Mouse (Mus musculus) heart, adult 8-10 months (tissue): ENCODE results near the gene Atp2a1. TPM values are rescaled to one million over a fixed set of nuclear protein-coding genes. Genes with fewer than 3 reads are reported as not detected.
A peak's percentile ranks its signal among the peaks of the same experiment; 100 is the strongest.
"Not testable (repeated sequence)": the region's sequence is repeated elsewhere in the genome, so short reads cannot be mapped to it uniquely, and the experiment has no call there.

ENCODE experiments used
- DNase-seq: peaks from one replicate; pipeline ENCODE4 v3.0.0; 2022; ENCODE audit warnings: low spot score
- total RNA-seq, 4 experiments: library from RNA; stranded (reverse); gene quantifications; 2 replicates each; pipeline ENCODE4 v1.2.4; 2022

The Atp2a1 gene
- total RNA-seq, result 10 to 100 TPM in 1 of 4 experiments, 1 to 10 TPM in 3; 6.8 to 12.2 (median 8.8) TPM

DNA sequence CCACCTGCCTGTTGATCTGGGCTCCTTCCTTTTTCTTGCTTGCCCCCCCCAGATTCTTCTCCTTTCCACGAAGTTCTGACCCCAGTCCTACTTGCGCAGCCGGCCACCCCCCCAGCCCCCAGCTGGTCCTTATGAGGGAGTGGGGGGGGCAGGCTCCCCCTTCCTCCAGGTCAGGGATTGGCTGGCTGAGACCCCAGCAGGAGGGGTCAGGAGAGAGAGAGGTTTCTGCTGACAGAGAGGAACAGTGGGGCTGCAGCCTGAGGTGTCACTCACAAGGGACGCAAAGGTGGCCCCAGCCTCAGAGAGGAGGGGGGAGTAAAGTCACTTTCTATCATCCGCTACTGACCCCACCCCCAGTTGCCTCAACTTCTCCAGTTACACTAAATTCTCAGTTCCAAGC is at the start of gene Atp2a1:
Gene Atp2a1 (minus strand): TSS at position 105 of the 400 bp plus-strand sequence.
- DNase-seq, result no peak

DNA sequence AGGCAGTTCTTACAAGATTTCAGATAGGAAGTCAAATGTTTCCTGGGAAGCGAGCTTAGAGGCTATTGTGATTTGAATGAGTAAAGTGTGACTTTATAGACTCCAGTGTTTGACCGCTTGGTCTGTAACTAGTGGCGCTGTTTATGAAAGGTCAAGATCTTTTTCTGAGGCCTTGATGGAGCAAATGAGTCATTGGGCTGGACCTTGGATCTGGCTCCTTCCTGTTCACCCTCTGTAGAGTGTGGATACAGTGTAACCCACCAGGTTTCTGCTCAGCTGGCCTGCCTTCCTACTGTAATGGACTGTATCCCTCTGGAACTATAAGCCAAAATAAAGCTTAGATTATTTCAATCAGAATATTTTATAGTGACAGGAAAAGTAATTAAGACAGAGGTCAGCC is 48.4 kb upstream of the Atp2a1 start:
- no peak for DNase-seq

DNA sequence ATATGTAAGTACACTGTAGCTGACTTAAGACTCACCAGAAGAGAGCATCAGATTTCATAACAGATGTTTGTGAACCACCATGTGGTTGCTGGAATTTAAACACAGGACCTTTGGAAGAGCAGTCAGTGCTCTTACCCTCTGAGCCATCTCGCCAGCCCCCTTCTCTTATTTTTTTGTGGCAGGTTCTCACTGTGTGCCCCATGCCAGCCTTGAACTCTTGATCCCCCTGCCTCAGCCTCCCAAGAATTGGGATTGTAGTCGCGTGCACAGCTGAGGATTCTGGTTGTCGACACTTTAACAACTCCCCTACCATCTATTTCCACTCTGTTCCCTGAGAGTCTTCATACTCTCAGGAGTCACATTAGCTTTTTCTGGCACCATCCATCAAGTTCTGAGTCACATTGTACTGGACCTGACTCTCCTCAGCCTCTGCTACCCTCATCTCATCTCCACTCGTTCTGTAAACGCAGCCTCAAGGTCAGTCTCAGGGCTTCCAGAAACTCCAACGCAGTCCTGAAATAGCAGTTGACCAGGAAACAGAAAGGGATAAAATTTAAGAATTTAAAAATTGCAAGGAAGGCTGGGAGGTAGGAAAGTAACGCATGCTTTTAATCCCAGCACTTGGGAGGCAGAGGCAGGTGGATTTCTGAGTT is 44.3 kb upstream of the Atp2a1 start:
- DNase-seq, result no peak

DNA sequence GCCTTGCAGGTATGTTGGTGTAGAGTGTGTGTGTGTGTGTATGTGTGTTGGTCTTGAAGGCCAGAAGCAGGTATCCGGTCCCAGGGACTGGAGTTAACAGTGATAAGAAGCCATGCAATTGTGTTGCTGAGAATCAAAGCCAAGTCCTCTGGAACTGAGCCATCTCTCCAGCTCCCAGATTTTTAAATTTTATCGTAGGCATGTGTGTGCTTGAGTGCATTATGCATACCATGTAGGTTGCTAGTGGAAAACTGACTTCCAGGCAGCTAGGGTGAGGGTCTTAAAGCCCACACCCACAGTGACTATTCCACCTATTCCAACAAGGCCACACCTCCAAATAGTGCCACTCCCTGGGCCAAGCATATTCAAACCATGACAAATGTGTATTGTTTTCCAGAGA is 42.0 kb upstream of the Atp2a1 start:
- no peak for DNase-seq

DNA sequence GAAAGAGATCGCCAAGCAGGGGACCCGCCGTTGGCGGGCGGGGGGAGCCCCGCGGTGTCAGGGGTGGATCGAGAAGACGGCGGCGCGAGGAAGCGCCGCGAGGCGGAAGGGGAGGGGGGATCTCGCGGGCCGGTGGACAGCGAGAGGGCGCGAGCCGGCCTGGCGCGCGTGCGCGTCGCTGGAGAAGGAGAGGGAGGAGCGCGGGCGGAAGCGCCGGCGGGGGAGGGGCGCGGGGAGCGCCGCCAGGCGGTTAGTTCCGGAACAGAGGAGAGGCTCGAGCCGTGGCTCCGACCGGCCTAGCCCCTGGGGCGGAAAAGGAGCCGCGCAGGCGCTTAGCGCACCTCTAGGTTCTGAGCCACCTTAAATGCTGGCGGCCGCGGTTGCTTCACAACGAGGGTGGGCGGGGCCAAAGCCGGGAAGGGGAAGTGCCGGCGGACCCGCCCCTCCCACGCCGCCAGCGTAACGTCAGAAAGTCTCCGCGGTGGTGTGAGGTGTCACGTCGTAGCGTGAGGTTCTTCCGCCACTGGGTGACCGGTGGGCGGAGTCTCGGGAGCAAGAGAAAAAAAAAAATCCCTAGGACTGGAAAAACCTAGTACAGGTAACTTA is 40.5 kb upstream of the Atp2a1 start, which contains the start of gene Atxn2l:
Gene Atxn2l (minus strand): TSS at position 165 of the 606 bp plus-strand sequence.
- peak; percentile 96 for DNase-seq

DNA sequence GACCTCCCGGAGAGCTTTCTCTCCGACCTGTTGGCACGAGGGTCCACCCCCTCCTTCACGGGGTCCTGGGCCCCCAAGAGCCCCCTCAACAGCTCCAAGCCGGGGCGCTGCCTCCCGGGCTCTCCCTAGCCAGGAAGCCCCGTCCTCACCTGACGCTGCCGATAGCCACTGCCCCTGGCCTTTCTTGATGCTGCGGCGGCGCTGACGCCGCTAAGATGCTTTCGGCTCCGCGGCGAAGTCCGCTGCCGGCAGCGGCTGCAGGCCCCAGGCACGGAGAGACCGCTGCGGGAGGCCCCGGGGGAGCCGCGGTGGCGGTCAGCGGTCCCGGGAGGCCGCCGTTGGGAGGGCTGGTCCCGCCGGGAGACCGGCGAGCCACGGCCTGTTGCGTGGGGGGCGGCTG is 39.8 kb upstream of the Atp2a1 start:
- DNase-seq, result no peak

DNA sequence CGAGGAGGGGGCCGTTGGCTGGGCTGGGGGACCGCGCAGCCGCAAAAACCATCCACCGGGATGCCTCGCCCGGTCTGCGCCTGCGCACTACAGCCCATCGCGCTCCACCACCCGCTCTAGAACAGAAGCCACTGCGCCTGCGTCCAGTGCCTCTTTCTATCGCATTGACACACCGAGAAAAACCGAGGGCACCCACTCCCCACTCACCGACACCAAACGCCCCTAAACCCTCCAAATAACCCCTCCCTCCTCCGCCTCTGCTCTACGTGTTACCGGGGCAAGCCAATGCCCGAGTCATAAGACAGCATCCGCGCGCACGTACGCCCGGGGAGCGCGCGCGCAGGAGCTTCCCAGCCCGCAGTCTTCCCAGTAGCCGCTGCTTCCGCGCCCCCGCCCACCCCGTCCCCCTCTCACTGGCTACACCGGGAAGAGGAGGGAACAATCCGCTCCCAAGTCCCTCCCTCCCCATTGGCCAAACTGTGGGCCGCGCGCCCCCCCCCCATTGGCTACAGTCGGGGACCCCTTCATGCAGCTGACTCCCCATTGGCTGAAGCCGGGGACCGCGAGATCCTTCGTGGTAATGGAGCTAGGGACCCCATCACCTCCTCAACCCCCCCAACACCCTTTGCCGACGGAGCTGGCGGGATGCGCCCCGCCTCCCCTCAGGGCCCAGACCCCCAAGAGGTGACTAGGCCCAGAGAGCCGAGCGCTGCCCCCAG is 39.3 kb upstream of the Atp2a1 start:
- peak; percentile 91 for DNase-seq

DNA sequence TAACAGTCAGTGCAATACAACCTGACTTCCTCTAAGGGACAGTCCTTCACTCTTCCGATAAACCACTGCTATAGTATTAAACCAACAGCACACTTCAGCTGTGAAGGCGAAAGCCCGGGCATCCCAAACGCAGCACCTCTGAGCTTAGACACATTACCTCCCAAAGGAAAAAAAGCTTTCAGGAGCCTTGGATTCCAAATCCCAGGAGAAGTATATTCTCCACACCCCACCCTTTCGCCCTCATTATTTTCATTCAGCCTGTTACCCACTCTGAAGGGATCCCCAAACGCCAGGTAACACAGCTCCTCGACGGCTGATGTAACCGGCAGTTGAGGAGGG is 38.7 kb upstream of the Atp2a1 start:
- no peak for DNase-seq

DNA sequence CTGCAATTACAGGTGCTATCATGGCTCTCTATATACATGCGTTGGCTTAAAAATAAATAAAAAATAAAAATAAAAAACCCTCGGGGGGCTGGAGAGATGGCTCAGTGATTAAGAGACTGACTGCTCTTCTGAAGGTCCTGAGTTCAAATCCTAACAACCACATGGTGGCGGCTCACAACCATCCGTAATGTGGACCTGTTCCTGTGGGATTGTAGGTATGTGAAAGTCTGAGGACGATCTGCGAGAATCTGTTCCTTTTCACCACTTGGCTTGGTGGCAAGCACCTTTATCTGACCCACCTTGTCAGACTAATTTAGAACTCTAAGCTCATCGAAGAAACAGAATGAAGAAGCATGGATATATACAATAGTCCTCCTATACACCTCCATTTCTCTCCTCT is 36.5 kb upstream of the Atp2a1 start:
- DNase-seq, result no peak

DNA sequence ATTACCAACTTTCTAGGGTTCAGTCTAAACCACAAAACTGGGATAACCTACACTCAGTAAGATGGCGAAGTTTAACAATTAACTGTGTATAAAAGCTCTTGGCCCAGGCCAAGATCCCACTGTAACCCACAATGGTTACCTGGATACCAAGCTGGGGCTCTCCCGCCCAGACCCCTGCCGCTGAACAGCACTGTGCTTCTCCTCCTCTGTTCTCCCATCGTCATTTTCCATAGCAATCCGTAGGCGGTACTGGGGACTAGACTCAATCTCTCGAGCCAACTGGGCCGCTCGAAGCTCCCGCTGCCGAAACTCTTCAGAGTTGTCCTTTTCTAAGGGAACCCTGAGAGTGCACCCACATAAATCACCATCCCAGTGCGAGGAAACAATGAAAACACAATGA is 35.1 kb upstream of the Atp2a1 start:
- no peak for DNase-seq

DNA sequence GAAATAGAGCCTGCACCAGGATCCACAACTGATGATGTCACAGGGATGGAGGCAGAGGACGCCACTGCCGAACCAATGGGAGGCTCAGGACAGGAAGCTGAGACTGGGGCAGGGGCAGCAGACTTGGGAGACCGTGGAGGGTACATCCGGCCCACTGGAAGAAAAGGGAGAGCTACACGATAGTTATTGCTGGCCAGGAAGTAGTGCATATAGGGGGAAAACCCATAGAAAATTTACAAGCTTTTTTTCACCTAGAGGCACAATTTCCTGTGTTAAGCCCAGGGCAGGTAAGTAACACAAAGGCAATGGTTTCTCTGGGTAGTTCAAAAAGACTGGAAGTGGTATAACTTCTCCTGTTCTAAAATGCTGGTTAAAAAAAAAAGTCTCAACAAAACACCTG is 33.6 kb upstream of the Atp2a1 start:
- no peak for DNase-seq

DNA sequence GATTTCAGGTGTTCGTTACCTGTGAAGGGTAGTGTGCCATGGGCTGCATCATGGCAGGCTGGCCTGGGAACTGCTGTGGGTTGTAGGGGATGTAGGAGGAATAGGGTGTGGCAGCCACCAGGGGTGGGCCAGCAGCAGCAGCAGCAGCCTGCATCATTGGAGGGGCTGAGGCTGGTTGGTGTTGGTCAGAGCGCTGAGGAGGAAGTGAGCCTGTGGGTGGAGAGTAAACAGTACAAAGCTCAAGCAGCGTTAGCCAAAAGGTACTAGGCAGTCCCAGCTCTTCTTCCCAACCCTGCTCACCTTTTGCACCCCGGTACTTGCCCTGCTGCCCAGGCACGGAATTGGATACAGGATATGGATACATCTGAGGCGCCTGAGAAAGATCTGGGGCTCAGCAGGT is 31.2 kb upstream of the Atp2a1 start:
- DNase-seq, result no peak

DNA sequence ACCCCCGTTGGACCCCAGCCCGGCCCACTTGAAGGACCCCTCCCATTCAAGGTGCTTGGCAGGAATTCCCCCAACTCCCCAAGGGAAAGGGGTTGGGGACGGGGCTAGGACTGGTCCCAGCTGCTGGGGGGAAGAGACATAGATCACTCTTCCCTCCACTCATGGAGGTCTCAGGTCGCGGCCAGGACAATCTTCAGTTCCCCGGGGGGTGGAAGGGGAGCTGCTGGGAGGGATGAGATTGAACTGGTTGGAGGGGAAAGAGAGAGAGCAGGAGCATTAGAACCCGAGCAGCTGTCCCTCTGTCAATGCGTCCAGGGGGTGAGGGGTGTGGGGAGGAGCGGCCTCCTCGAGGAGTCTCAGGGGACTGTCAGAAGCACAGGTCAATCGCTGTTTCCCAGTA is 29.1 kb upstream of the Atp2a1 start:
- no peak for DNase-seq

DNA sequence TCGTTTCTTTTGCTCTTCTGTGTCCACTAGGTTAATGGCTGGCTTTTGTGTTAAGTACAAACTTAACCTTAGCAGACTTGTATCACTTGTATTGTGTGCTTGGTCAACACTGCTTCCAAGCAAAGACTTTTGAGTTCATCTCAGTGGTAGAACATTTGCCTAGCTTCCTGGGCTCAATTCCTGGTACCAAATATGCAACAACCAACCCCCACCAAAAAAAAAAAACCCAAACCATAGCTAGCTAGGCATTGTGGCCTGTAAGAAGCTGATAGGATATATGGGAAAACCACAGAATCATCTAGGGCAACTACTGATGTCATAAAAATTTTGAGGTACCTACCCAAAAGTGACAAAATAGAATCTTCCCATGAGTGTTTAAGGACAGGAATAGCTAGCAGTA is 28.1 kb upstream of the Atp2a1 start:
- no peak for DNase-seq

DNA sequence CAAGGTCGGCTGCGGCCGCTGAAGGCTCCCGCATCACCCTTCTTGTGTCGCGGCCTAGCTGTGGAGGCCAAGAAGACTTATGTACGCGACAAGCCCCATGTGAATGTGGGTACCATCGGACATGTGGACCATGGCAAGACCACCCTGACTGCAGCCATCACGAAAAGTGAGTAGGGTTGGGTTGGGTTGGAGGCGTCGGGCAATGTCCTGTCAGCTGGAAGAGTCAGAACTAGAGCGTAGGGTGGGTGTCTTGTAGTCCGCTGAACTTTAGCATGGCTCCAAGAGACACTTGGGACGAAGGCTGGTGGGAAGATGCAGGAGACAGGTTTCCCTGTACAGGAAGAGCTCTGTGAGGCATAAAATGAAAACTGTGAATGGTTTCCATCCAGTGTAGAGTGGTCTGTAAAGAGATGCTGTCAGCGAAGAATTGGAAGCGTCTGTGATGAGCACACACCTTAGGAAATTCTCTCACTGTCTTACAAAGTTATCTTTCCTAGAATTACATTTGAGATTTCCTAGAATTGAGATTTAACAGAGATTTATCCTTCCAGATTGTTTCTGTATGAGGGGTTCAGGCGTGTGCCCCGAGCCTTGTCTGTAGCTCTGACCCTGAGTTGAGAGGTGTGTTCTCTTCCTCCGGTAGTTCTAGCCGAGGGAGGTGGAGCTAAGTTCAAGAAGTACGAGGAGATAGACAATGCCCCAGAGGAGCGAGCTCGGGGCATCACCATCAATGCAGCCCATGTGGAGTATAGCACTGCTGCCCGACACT is 24.9 kb upstream of the Atp2a1 start:
- not testable (repeated sequence) for DNase-seq

DNA sequence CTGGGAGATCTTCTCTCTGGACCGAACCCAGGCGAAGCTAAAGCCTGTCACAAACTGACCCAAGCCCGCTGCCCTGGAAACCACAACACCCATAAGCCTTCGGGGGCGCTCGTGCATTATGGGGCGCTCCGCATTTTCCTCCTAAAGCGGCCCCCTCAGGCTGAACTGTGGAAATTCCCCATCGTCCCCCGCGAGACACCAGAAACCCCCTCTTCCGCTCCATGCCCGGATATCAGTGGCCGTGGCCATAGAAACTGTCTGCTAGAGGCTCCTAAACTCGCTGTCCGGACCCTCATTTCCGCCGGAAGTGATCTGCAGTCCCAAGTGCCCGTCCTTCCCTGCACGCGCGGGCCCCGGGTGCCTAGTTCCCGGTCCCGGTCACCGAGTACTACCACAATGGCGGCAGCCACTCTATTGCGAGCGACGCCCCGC is 24.2 kb upstream of the Atp2a1 start, which contains the start of gene Tufm:
Gene Tufm (plus strand): TSS at position 310 of the 432 bp plus-strand sequence.
- peak; percentile 98 for DNase-seq

DNA sequence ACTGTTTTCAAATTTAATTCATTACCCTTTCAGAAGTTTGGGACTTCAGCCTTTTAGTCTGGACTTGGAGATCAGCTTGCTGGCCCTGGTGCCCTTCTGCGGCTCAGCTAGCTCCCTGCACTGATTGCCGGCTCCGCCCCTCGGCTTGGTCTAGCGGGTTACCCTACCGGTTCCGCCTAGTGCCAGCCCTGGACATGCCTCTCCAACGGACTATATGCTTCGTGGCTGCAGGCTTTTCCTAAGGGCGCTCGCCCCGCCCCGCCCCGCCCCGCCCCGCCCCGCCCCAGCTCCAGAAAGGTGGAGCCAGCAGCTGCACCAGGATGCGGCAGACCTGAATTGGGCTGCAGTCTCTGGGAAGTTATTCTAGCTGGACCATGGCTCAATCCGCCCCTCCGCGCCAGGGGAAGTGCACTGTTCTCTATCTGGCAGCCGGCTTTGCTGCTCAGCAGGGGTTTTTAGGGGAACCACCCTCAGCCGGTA is 19.5 kb upstream of the Atp2a1 start:
- peak; percentile 84 for DNase-seq

DNA sequence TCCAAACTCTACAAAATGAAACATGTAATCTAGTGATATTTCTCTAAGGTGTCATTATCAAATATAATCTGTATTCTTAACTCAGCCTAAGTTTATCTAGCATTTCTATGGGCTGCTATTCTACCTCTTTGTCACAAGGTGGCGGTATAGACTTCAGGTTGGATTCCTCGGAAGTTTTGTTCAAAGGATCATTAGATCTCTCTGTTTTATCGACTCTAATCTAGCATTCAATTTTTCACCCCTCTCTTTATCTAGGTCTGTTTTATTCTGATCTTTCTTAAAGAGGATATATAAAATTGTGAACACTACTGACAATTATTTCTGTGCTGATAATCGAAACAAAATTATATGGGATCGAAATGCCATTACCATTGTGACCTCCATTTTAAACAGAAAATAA is 18.8 kb upstream of the Atp2a1 start:
- no peak for DNase-seq

DNA sequence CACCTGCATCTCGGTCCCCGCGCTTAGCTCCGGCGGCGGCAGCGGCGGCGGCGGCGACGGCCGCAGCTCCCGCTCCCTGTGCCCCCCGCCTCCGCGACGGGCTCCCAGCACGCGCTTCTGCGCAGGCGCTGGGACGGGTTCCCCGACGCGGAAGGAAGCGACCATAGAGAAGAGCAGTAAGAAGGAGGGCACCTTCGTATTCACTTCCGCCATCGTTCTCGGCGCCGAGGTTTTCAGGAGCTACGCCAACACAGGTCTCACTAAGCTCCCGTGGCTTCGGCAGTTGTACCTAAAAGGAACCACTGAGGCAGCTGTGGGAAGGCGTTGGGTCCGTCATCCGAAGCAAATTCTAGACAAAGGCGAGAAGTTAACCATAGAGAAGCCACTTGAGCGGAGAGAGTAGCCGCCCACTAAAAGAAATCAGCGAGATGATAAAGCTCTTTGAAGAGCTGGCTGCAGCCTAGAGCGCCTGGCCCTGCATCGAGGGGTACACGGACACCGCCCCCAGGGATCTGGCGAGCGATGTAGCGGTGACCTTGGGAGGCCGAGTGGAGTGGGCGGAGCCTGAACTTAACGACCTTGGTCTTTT is 12.2 kb upstream of the Atp2a1 start, which contains the start of gene Sh2b1:
Gene Sh2b1 (minus strand): TSS at position 432 of the 589 bp plus-strand sequence.
- DNase-seq, result peak; percentile 86

DNA sequence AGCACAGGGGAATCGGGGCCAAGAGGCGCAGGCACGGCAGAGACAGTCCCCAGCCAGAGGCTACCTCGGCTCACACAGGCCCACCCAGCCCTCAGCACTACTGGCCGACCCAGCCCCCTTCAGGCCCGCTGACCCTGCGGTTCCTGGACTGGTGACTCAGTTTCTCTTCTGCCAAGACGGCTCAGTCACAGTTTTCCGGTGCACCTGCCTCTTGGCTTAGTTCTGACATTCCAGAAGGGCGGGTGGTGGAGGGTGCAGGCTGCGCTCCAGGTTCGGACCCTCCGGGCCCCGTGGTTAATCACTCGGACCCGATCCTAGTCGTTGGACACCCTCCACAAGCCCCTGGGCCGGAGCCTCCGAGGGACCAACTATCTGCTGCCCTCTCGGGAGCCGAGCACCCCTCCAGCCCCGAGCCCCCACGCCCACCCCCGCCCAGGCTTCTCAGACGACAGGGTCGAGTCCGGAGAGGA is 11.6 kb upstream of the Atp2a1 start:
- DNase-seq, result no peak

DNA sequence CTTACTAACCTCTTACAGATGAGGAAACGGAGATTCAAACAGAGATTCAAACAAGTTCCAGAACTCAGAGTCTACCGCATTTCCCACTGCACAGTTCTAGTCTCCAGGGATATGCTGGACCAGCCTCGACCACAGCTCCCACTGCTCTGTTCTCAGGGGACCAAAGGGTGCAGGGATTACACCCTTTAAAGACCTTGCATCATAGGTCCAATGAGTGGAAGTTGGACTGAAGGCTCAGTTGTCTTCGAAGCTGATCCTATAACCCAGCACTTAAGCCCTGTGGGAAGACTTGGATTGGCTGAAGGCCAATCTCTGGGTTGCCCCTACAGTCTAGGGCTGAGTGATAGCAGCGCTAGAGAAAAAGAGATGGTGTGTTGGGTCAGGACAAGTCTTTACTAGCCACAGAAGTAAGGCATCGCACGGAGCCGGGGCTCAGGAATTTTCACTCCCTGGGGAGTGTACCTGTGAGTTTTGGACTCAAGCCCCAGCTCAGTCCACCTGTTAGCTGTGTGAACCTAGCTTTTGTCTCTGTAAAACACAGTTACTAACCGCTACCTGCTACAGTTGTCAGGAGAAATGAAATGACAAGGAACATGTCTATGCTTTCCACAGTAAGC is 10.7 kb upstream of the Atp2a1 start:
- no peak for DNase-seq
